ENCODE assay signal across 27 mouse cellular contexts in genomic region chr8:78427769-78428130, GRCm38 (mm10). TPM values are rescaled to one million over a fixed set of nuclear protein-coding genes. Genes with fewer than 3 reads are reported as not detected.
DNase-seq lines count a peak whose midpoint lies in the region; ATAC-seq lines count a peak whose summit lies in the region.
"Had no signal": no experiment of that assay in that cellular context is flagged by ENCODE, and none has a peak within 500 bp of the region (broad histone marks: within the 10 kb centered on the region; RNA-seq: fewer than 3 reads in every experiment).

No protein-coding gene starts in this region.

- peaks cover 86% of the 10 kb centered on the region for H3K27me3 ChIP-seq in embryonic facial prominence, embryonic 14.5 days (replicated peaks; ENCODE audit: control insufficient read depth, insufficient read depth, low read length)
- peaks cover 100% of the 10 kb centered on the region for H3K27me3 ChIP-seq in embryonic facial prominence, embryonic 10.5 days (replicated peaks; ENCODE audit: low read depth, poor library complexity, severe bottlenecking)
- H3K27me3 ChIP-seq in hindbrain, embryonic 14.5 days (ENCODE audit: control insufficient read depth, insufficient read depth, low read length), result peaks cover 90% of the 10 kb centered on the region
- H3K27me3 ChIP-seq in midbrain, embryonic 13.5 days, result peaks cover 88% of the 10 kb centered on the region
- peaks cover 45% of the 10 kb centered on the region for H3K27me3 ChIP-seq in neural tube, embryonic 14.5 days (ENCODE audit: control insufficient read depth, insufficient read depth, low read length)

- no peak for ATAC-seq in embryonic facial prominence, embryonic 14.5 days (ENCODE audit: low read depth)
- no peak for ATAC-seq in hindbrain, embryonic 14.5 days (ENCODE audit: low FRiP score)
- peak; percentile 49 for ATAC-seq in midbrain, embryonic 13.5 days
- ATAC-seq in neural tube, embryonic 14.5 days (ENCODE audit: low read depth), result peak; percentile 21
- ATAC-seq in cerebellum, adult (ENCODE audit: insufficient number of reproducible peaks, low FRiP score, low TSS enrichment), result no peak
- ATAC-seq: CD4-positive, CD25-positive, alpha-beta regulatory T cell, adult 4 months; intestine, postnatal 0 days had no signal

- H3K27ac ChIP-seq in embryonic facial prominence, embryonic 14.5 days (replicated peaks; ENCODE audit: low read depth, low read length), result no peak overlapping the region
- H3K27ac ChIP-seq in embryonic facial prominence, embryonic 10.5 days (replicated peaks), result no peak overlapping the region
- peak overlapping the region; percentile 60 for H3K27ac ChIP-seq in hindbrain, embryonic 14.5 days
- H3K27ac ChIP-seq in midbrain, embryonic 13.5 days, result peak overlapping the region; percentile 73
- peak overlapping the region; percentile 40; the same call in 1 of the 2 replicates for H3K27ac ChIP-seq in neural tube, embryonic 14.5 days (ENCODE audit: low read depth, low read length)
- H3K27ac ChIP-seq: kidney, embryonic 15.5 days; limb, embryonic 12.5 days; liver, embryonic 13.5 days; lung, embryonic 15.5 days; macrophage had no signal

- no peaks in the 10 kb centered on the region for H3K9me3 ChIP-seq in embryonic facial prominence, embryonic 14.5 days (ENCODE audit: control insufficient read depth, low read length)
- H3K9me3 ChIP-seq in embryonic facial prominence, embryonic 10.5 days, result no peaks in the 10 kb centered on the region
- no peaks in the 10 kb centered on the region for H3K9me3 ChIP-seq in hindbrain, embryonic 14.5 days (ENCODE audit: control insufficient read depth, low read length)
- H3K9me3 ChIP-seq in midbrain, embryonic 13.5 days, result no peaks in the 10 kb centered on the region
- no peaks in the 10 kb centered on the region for H3K9me3 ChIP-seq in neural tube, embryonic 14.5 days (ENCODE audit: control insufficient read depth, low read length)
- H3K9me3 ChIP-seq: kidney, embryonic 15.5 days; limb, embryonic 12.5 days; liver, embryonic 13.5 days; lung, embryonic 15.5 days had no signal

- H3K4me1 ChIP-seq in embryonic facial prominence, embryonic 14.5 days (ENCODE audit: control insufficient read depth, insufficient read depth, low read length), result no peaks in the 10 kb centered on the region
- peaks cover 10% of the 10 kb centered on the region for H3K4me1 ChIP-seq in embryonic facial prominence, embryonic 10.5 days
- H3K4me1 ChIP-seq in hindbrain, embryonic 14.5 days (replicated peaks; ENCODE audit: control insufficient read depth, insufficient read depth, low read length), result peaks cover 16% of the 10 kb centered on the region
- peaks cover 23% of the 10 kb centered on the region for H3K4me1 ChIP-seq in midbrain, embryonic 13.5 days (replicated peaks)
- H3K4me1 ChIP-seq in neural tube, embryonic 14.5 days (ENCODE audit: control insufficient read depth, insufficient read depth, low read length), result peaks cover 14% of the 10 kb centered on the region; the same call in 1 of the 2 replicates
- H3K4me1 ChIP-seq: liver, embryonic 13.5 days; lung, embryonic 15.5 days had no signal

- DNase-seq in embryonic facial prominence, embryonic 14.5 days (ENCODE audit: low spot score), result no peak
- DNase-seq in embryonic facial prominence, embryonic 10.5 days (ENCODE audit: low spot score), result no peak
- no peak for DNase-seq in hindbrain, embryonic 14.5 days (ENCODE audit: low spot score)
- no peak for DNase-seq in spleen, adult 12 weeks (ENCODE audit: low spot score)
- no peak for DNase-seq in layer of hippocampus, adult 8-10 months (ENCODE audit: low spot score in 2 of 2)
- DNase-seq: adrenal gland, postnatal 14 days; cerebellum, adult 18-20 months; kidney, postnatal 4 days; liver, embryonic 13.5 days; spleen, adult 18-20 months had no signal

- under 1% methylated on average over 8 of the region's 8 CpGs for WGBS in embryonic facial prominence, embryonic 14.5 days
- WGBS in embryonic facial prominence, embryonic 10.5 days, result under 1% methylated on average over 8 of the region's 8 CpGs
- under 1% methylated on average over 8 of the region's 8 CpGs for whole genome bisulfite sequencing in hindbrain, embryonic 14.5 days
- WGBS in midbrain, embryonic 13.5 days, result under 1% methylated on average over 8 of the region's 8 CpGs
- WGBS in neural tube, embryonic 14.5 days, result 0% methylated on average over 8 of the region's 8 CpGs

- no peaks in the 10 kb centered on the region for H3K36me3 ChIP-seq in embryonic facial prominence, embryonic 14.5 days (ENCODE audit: control insufficient read depth, insufficient read depth, low read length)
- no peaks in the 10 kb centered on the region for H3K36me3 ChIP-seq in embryonic facial prominence, embryonic 10.5 days (replicated peaks)
- no peaks in the 10 kb centered on the region for H3K36me3 ChIP-seq in hindbrain, embryonic 14.5 days (replicated peaks; ENCODE audit: control insufficient read depth, insufficient read depth)
- no peaks in the 10 kb centered on the region for H3K36me3 ChIP-seq in midbrain, embryonic 13.5 days
- H3K36me3 ChIP-seq in neural tube, embryonic 14.5 days (ENCODE audit: control insufficient read depth, insufficient read depth, low read length), result no peaks in the 10 kb centered on the region
- H3K36me3 ChIP-seq: kidney, embryonic 15.5 days; limb, embryonic 12.5 days; liver, embryonic 13.5 days; lung, embryonic 15.5 days had no signal

- 0 out of 2 replicates have a peak overlapping the region, but pooled peaks have one; percentile 6 for H3K4me2 ChIP-seq in embryonic facial prominence, embryonic 14.5 days (ENCODE audit: low read depth, low read length)
- H3K4me2 ChIP-seq in hindbrain, embryonic 14.5 days (replicated peaks), result peak overlapping the region; percentile 43
- peak overlapping the region; percentile 44 for H3K4me2 ChIP-seq in midbrain, embryonic 13.5 days (replicated peaks)
- peak overlapping the region; percentile 40 for H3K4me2 ChIP-seq in neural tube, embryonic 14.5 days (ENCODE audit: low read depth, low read length)
- H3K4me2 ChIP-seq: kidney, embryonic 15.5 days; limb, embryonic 12.5 days; liver, embryonic 13.5 days; lung, embryonic 15.5 days had no signal

- H3K4me3 ChIP-seq in embryonic facial prominence, embryonic 14.5 days (ENCODE audit: low read depth, low read length), result no peak overlapping the region
- H3K4me3 ChIP-seq in embryonic facial prominence, embryonic 10.5 days, result no peak overlapping the region
- H3K4me3 ChIP-seq in hindbrain, embryonic 14.5 days (replicated peaks; ENCODE audit: low read length), result peak overlapping the region; percentile 20
- peak overlapping the region; percentile 28 for H3K4me3 ChIP-seq in midbrain, embryonic 13.5 days (replicated peaks)
- no peak overlapping the region for H3K4me3 ChIP-seq in neural tube, embryonic 14.5 days (ENCODE audit: low read depth, low read length)
- H3K4me3 ChIP-seq: kidney, embryonic 15.5 days; limb, embryonic 12.5 days; liver, embryonic 13.5 days; lung, embryonic 15.5 days had no signal

- no peak overlapping the region for H3K9ac ChIP-seq in embryonic facial prominence, embryonic 14.5 days (ENCODE audit: low read depth, low read length)
- peak overlapping the region; percentile 36; the same call in 1 of the 2 replicates for H3K9ac ChIP-seq in hindbrain, embryonic 14.5 days
- H3K9ac ChIP-seq in midbrain, embryonic 13.5 days (replicated peaks), result peak overlapping the region; percentile 40; the same call in 1 of the 2 replicates
- no peak overlapping the region; the same call in 1 of the 2 replicates for H3K9ac ChIP-seq in neural tube, embryonic 14.5 days (replicated peaks; ENCODE audit: low read depth, low read length)
- H3K9ac ChIP-seq: kidney, embryonic 15.5 days; limb, embryonic 12.5 days; liver, embryonic 13.5 days; lung, embryonic 15.5 days had no signal

RNA-seq across cellular contexts. Expression of gene Pou4f2, which starts 8.7 kb away (rescaled TPM):
- polyA plus RNA-seq in embryonic facial prominence, embryonic 14.5 days (2014; fragmentation: Nextera tagmentation; extraction: Ambion mirVana), result 0.24 and 0.25 TPM in 2 replicates
- polyA plus RNA-seq in embryonic facial prominence, embryonic 10.5 days (2016; fragmentation: Nextera tagmentation; extraction: Ambion mirVana), result 0.15 and 0.16 TPM in 2 replicates
- 6.1 and 6.2 TPM in 2 replicates for polyA plus RNA-seq in hindbrain, embryonic 14.5 days (2014; fragmentation: Nextera tagmentation; extraction: Ambion mirVana)
- 8.0 and 9.9 TPM in 2 replicates for polyA plus RNA-seq in midbrain, embryonic 13.5 days (2015; fragmentation: Nextera tagmentation; extraction: Ambion mirVana)
- 3.6 and 5.4 TPM in 2 replicates for polyA plus RNA-seq in neural tube, embryonic 14.5 days (2014; fragmentation: Nextera tagmentation; extraction: Ambion mirVana)
- total RNA-seq in layer of hippocampus, adult 8-10 months (2022), result not detected
- total RNA-seq: adrenal gland, postnatal 14 days; gastrocnemius, postnatal 4 days; hematopoietic stem cell, adult 5-6 weeks; layer of hippocampus, postnatal 10 days; left cerebral cortex, postnatal 10 days; MEL had no signal
- polyA plus RNA-seq: CD4-positive, CD25-positive, alpha-beta regulatory T cell, adult 4 months; forebrain, embryonic 14.5 days; heart, embryonic 16.5 days; intestine, postnatal 0 days; kidney, embryonic 15.5 days; limb, embryonic 12.5 days; liver, embryonic 13.5 days; lung, embryonic 15.5 days; macrophage; urinary bladder, adult 2 months had no signal

Comparison
In these comparisons a context has a peak if more than half of its experiments do, and no peak if none do; other contexts are left out.
1. ATAC-seq: peak in midbrain, embryonic 13.5 days (single experiment) and neural tube, embryonic 14.5 days (single experiment); none in embryonic facial prominence, embryonic 14.5 days (single experiment), hindbrain, embryonic 14.5 days (single experiment) and cerebellum, adult (single experiment).
2. H3K27ac ChIP-seq: peak in hindbrain, embryonic 14.5 days (single experiment), midbrain, embryonic 13.5 days (single experiment) and neural tube, embryonic 14.5 days (single experiment); none in embryonic facial prominence, embryonic 14.5 days (single experiment) and embryonic facial prominence, embryonic 10.5 days (single experiment).
3. H3K4me3 ChIP-seq: peak in hindbrain, embryonic 14.5 days (single experiment) and midbrain, embryonic 13.5 days (single experiment); none in embryonic facial prominence, embryonic 14.5 days (single experiment), embryonic facial prominence, embryonic 10.5 days (single experiment) and neural tube, embryonic 14.5 days (single experiment).
4. H3K9ac ChIP-seq: peak in hindbrain, embryonic 14.5 days (single experiment) and midbrain, embryonic 13.5 days (single experiment); none in embryonic facial prominence, embryonic 14.5 days (single experiment) and neural tube, embryonic 14.5 days (single experiment).
5. Peak in every context shown above with its lines, with median percentiles within 50 percentile points of each other: H3K4me2 ChIP-seq.